Mouse (Mus musculus) intestine, postnatal 0 days (tissue): ENCODE measurements around the gene Lsm4. TPM values are rescaled to one million over a fixed set of nuclear protein-coding genes. Genes with fewer than 3 reads are reported as not detected.

ENCODE experiments used
- ATAC-seq: fragments of 200-750 bp; cut with Nextera tagmentation; 2 replicates; pipeline ENCODE4 v1.8.0; 2017; ENCODE audit warnings: mild to moderate bottlenecking, moderate TSS enrichment, moderate library complexity
- H3K27ac ChIP-seq: fragments of 300-500 bp; sonication (generic); 2 replicates; pipeline ENCODE4 v1.5.1; 2014; ENCODE audit warnings: mild to moderate bottlenecking, low read depth, low read length, moderate library complexity
- H3K27me3 ChIP-seq: fragments of 300-500 bp; sonication (generic); replicated peaks from 2 replicates; pipeline ENCODE4 v1.6.1; 2014; ENCODE audit warnings: low read length, mixed read lengths; ENCODE audit not compliant: control insufficient read depth, insufficient read depth
- H3K36me3 ChIP-seq: fragments of 300-500 bp; sonication (generic); 2 replicates; pipeline ENCODE4 v1.6.1; 2014; ENCODE audit warnings: mild to moderate bottlenecking, moderate library complexity; ENCODE audit not compliant: control insufficient read depth, insufficient read depth
- H3K4me1 ChIP-seq: fragments of 300-500 bp; sonication (generic); replicated peaks from 2 replicates; pipeline ENCODE4 v1.6.1; 2014; ENCODE audit warnings: antibody characterized with exemption, low read length, mixed read lengths; ENCODE audit not compliant: control insufficient read depth, insufficient read depth
- H3K4me2 ChIP-seq: fragments of 300-500 bp; sonication (generic); replicated peaks from 2 replicates; pipeline ENCODE4 v1.6.1; 2014; ENCODE audit warnings: low read depth, mild to moderate bottlenecking, moderate library complexity
- H3K4me3 ChIP-seq: fragments of 300-500 bp; sonication (generic); 2 replicates; pipeline ENCODE4 v1.5.1; 2014; ENCODE audit warnings: low read depth, low read length
- H3K9ac ChIP-seq: fragments of 300-500 bp; sonication (generic); 2 replicates; pipeline ENCODE4 v1.6.1; 2014; ENCODE audit warnings: mild to moderate bottlenecking, low read depth, low read length
- H3K9me3 ChIP-seq: fragments of 300-500 bp; sonication (generic); 2 replicates; pipeline ENCODE4 v1.6.1; 2016; ENCODE audit warnings: mixed run types; ENCODE audit not compliant: control insufficient read depth
- CTCF ChIP-seq: sonication (generic); IDR thresholded peaks from 2 replicates; pipeline ENCODE4 v1.5.1; 2016; ENCODE audit warnings: low read depth, mild to moderate bottlenecking, control low read depth, antibody characterized with exemption, moderate library complexity
- WGBS: fragments of 180-500 bp; shearing (Covaris S2); extraction: QIAGEN DNeasy Blood & Tissue Kit; methylation state at CpG from one replicate; pipeline ENCODE4 v1.1.7; 2014; 5-methylcytosine and 5-hydroxymethylcytosine counted together
- polyA plus RNA-seq: library from polyadenylated mRNA; unstranded; fragments of >200 nt; fragmentation: Nextera tagmentation; extraction: Ambion mirVana; gene quantifications from 2 replicates; pipeline ENCODE4 v1.2.1, GENCODE M21; 2015

Gene Lsm4
- polyA plus RNA-seq, 1 experiment from 2014 or later, result 182 TPM

DNA sequence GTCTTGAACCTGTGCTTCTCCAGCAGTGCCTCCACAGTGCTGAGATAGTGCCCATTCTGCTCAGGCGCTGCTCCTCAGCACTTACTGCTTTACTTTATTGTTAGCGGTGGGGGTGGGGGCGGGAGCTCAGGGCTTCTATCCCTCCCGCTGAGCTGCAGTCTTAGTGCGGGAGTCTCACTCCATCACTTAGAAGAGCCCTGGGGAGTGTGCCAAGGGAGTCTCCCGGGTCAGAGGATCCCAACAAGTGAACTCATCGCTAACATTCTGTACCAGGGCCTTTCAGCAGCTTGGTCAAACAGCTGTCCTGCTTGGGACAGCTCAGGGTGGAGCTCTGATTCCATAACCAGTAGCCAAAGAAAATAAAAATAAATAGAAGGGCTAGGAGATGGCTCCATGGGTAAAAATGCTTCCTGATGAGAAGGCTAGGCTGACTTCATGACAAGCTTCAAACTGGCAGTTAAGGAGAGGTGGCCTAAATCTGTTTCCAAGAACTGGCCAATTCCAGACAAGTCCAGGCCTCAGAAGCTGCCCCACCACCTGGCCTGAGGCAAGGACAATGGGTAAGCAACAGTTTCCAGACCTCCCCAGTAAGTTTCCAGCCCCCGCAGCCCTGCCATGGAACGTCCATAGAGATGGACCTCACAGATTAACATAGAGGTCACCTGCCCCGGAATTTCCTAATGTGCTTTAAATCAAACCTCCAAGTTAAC, 1.3 kb upstream of the Lsm4 start:
- no peaks in the 10 kb centered on the region for H3K9me3 ChIP-seq
- no peak overlapping the region for H3K4me3 ChIP-seq
- no peak overlapping the region for H3K27ac ChIP-seq
- H3K9ac ChIP-seq, result no peak overlapping the region
- H3K36me3 ChIP-seq, result no peaks in the 10 kb centered on the region
- H3K27me3 ChIP-seq, result no peaks in the 10 kb centered on the region
- no peak for ATAC-seq
- WGBS, result 74% methylated on average over 10 of the region's 10 CpGs
- H3K4me2 ChIP-seq, result no peak overlapping the region
- TF ChIP-seq CTCF, result no peak
- H3K4me1 ChIP-seq, result peaks cover 8% of the 10 kb centered on the region; the same call in 1 of the 2 replicates

DNA sequence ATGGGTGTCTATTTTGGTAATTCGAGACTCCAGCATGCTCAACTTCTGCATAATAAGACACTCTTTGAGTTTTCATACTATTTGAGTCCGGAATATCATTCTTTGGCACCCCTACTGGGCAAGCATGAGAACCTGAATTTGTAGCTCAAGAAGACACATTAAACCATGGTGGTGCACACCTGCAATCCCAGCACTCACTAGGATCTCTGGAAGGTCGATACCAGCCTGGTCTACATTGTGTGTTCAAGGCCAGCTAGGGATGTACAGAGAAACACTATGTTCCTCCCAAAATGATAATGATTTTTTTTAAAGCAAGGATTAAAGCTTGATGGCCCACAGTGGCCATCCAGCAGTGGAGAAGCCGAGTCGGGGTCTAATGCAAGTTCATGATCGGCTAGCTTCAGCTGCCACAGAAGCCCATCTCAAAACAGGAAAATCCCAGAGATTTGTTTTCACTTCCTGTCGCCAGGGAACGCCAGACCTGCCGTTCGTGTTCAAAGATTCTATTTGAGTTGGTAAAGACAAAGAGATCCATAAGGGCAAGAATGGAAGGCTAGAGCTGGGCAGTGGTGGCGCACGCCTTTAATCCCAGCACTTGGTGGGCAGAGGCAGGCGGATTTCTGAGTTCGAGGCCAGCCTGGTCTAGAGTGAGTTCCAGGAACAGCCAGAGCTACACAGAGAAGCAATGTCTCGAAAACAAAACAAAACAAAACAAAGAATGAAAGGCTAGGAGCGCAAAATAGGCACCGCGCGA, 546 bp upstream of the Lsm4 start:
- ATAC-seq, result no peak; the same call in 1 of the 2 replicates
- H3K9me3 ChIP-seq, result no peaks in the 10 kb centered on the region
- peaks cover 8% of the 10 kb centered on the region; the same call in 1 of the 2 replicates for H3K4me1 ChIP-seq
- H3K9ac ChIP-seq, result no peak overlapping the region; the same call in 1 of the 2 replicates
- H3K36me3 ChIP-seq, result no peaks in the 10 kb centered on the region; the same call in 1 of the 2 replicates
- WGBS, result 34% methylated on average over 19 of the region's 19 CpGs
- peak overlapping the region; percentile 66; the same call in 1 of the 2 replicates for H3K4me3 ChIP-seq
- H3K27me3 ChIP-seq, result no peaks in the 10 kb centered on the region
- peak; percentile 22; the same call in 1 of the 2 replicates for TF ChIP-seq CTCF
- H3K27ac ChIP-seq, result peak overlapping the region; percentile 95
- peak overlapping the region; percentile 66 for H3K4me2 ChIP-seq

DNA sequence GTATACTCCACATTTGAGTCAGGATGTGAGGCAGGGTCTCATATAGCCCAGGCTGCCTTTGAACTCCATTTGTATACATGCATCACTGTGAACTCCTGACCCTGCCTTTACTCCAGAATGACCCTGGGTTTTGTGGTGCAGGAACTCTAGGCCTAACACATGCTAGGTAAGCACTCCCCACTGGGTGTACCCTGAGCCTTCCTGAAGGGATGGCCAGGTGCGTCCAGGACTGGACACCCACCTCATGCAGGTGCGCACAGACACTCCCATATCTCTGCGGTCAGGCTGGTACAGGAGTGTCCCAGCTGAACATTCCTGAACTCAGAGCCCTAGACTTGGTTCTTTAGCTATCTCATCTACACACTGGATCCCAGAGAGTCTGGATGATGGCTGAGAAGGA, 1.1 kb downstream of the Lsm4 start:
- H3K27me3 ChIP-seq, result no peaks in the 10 kb centered on the region

DNA sequence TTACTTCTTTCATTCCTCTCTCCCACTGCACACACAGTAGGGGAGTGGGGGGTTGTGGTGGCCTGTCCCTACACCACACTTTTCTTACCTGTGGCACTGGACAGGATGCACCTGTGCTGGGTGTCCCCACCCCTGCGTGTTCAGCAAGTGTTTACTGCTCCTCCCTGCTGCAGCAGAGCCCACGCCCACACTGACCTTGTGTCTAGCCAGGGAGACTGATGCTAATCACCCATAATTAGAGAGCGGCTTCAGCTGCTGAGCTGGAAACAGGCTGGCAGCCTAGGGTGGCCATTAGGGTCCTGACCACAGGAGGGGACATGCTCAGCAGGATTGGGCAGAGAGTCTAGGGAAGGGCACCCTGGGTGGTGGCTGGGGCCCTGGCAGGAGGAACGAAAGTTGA, 1.7 kb downstream of the Lsm4 start:
- 48% methylated on average over 4 of the region's 4 CpGs for WGBS

More for the DNA sequence above, 1.1 kb downstream of the Lsm4 start:
- Histone ChIP-seq H3K36me3 (peaks cover 8% of the 10 kb centered on the region; the same call in 1 of the 2 replicates), H3K4me1 (peaks cover 8% of the 10 kb centered on the region; the same call in 1 of the 2 replicates), H3K9me3 (no peaks in the 10 kb centered on the region), H3K4me2 (peak overlapping the region; percentile 66), H3K27ac (peak overlapping the region; percentile 95), H3K4me3 (peak overlapping the region; percentile 66), H3K9ac (no peak overlapping the region)
- 45% methylated on average over 3 of the region's 3 CpGs for WGBS
- ATAC-seq, result no peak
- no peak for TF ChIP-seq CTCF

DNA sequence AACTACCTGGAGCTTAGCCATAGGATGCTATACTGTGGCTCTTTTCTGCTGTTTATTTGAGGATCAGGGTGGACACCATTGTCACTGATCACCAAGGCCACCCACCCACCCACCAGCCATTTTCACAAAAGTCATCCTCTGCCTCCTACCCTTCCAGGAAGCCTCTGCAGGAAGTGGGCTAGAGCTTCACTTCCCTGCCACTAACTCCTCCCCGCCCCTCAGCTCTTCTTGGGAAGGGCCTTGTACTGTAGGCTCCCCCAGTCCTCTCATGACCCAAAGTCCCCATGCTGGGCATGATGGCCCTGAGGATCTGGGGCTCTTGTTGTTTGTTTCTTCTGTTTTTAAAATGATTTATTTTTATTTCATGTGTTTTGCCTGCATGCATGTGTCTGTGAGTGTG, 2.3 kb downstream of the Lsm4 start:
- no peak for TF ChIP-seq CTCF
- no peak for ATAC-seq
- H3K9me3 ChIP-seq, result no peaks in the 10 kb centered on the region
- peak overlapping the region; percentile 95; the same call in 1 of the 2 replicates for H3K27ac ChIP-seq
- H3K4me2 ChIP-seq, result no peak overlapping the region
- no peak overlapping the region for H3K9ac ChIP-seq
- peaks cover 8% of the 10 kb centered on the region; the same call in 1 of the 2 replicates for H3K4me1 ChIP-seq
- H3K4me3 ChIP-seq, result no peak overlapping the region
- H3K36me3 ChIP-seq, result peaks cover 8% of the 10 kb centered on the region; the same call in 1 of the 2 replicates
- no peaks in the 10 kb centered on the region for H3K27me3 ChIP-seq
- WGBS, result 71% methylated on average over 1 of the region's 1 CpGs

More for the DNA sequence above, 1.7 kb downstream of the Lsm4 start:
- ATAC-seq, result no peak
- Histone ChIP-seq H3K9ac (no peak overlapping the region), H3K4me3 (no peak overlapping the region), H3K27ac (peak overlapping the region; percentile 95), H3K27me3 (no peaks in the 10 kb centered on the region), H3K4me1 (peaks cover 8% of the 10 kb centered on the region; the same call in 1 of the 2 replicates), H3K36me3 (peaks cover 8% of the 10 kb centered on the region; the same call in 1 of the 2 replicates), H3K4me2 (peak overlapping the region; percentile 66; the same call in 1 of the 2 replicates), H3K9me3 (no peaks in the 10 kb centered on the region)
- TF ChIP-seq CTCF, result no peak
